Mouse (Mus musculus) layer of hippocampus, adult 9-11 months (tissue): ENCODE results near the gene Tuba1b.
A peak's percentile ranks its signal among the peaks of the same experiment; 100 is the strongest.
"Not testable (repeated sequence)": the region's sequence is repeated elsewhere in the genome, so short reads cannot be mapped to it uniquely, and the experiment has no call there.

Source experiments
- DNase-seq: peaks from one replicate; pipeline ENCODE4 v3.0.0; 2022

Gene Tuba1b

GRCm38 (mm10) chr15:98922581-98922980, 11.8 kb downstream of the Tuba1b start:
- no peak for DNase-seq

- DNase-seq: no peak
These were observed 12.9 kb downstream of the Tuba1b start for GRCm38 (mm10) chr15:98921510-98921909.

- DNase-seq: not testable (repeated sequence)
These were observed 15.9 kb downstream of the Tuba1b start for GRCm38 (mm10) chr15:98918499-98918895.

- DNase-seq: peak; percentile 99
These were observed 16.5 kb downstream of the Tuba1b start, which contains the start of gene Lmbr1l for GRCm38 (mm10) chr15:98917538-98918498. Gene Lmbr1l, minus strand, starts transcription at chr15:98918231.

GRCm38 (mm10) chr15:98917091-98917490, 17.3 kb downstream of the Tuba1b start:
- DNase-seq: no peak

GRCm38 (mm10) chr15:98916016-98916415, 18.3 kb downstream of the Tuba1b start:
- no peak for DNase-seq

- DNase-seq: no peak
These were observed 19.5 kb downstream of the Tuba1b start for GRCm38 (mm10) chr15:98914903-98915302.

GRCm38 (mm10) chr15:98904692-98905091, 29.7 kb downstream of the Tuba1b start:
- no peak for DNase-seq

GRCm38 (mm10) chr15:98902600-98902999, 31.8 kb downstream of the Tuba1b start:
- DNase-seq: no peak

- no peak for DNase-seq
These were observed 32.8 kb downstream of the Tuba1b start for GRCm38 (mm10) chr15:98901530-98901929.

- DNase-seq: no peak
These were observed 36.2 kb downstream of the Tuba1b start, which contains the start of gene Dhh for GRCm38 (mm10) chr15:98897928-98898800. Gene Dhh, minus strand, starts transcription at chr15:98898540.

- no peak for DNase-seq
These were observed 36.9 kb downstream of the Tuba1b start for GRCm38 (mm10) chr15:98897495-98897894.

GRCm38 (mm10) chr15:98895635-98896589, 38.5 kb downstream of the Tuba1b start:
- DNase-seq: no peak

GRCm38 (mm10) chr15:98894746-98895634, 39.4 kb downstream of the Tuba1b start:
- DNase-seq: no peak

GRCm38 (mm10) chr15:98893940-98894745, 40.2 kb downstream of the Tuba1b start, which contains the start of gene Rhebl1:
Gene Rhebl1, minus strand, starts transcription at chr15:98894540.
- no peak for DNase-seq

- DNase-seq: no peak
These were observed 41.3 kb downstream of the Tuba1b start for GRCm38 (mm10) chr15:98893036-98893435.

- DNase-seq: peak; percentile 81
These were observed 42.3 kb downstream of the Tuba1b start for GRCm38 (mm10) chr15:98891907-98892606.

- no peak for DNase-seq
These were observed 43.1 kb downstream of the Tuba1b start for GRCm38 (mm10) chr15:98891198-98891742.

- DNase-seq: no peak
These were observed 46.8 kb downstream of the Tuba1b start for GRCm38 (mm10) chr15:98887526-98887925.
